Mouse (Mus musculus) right cerebral cortex, postnatal 4 days (tissue): ENCODE data around the gene Kmt5c.

Experiments
- DNase-seq: peaks from one replicate; pipeline ENCODE4 v3.0.0-alpha.2; 2022

The Kmt5c gene

DNA sequence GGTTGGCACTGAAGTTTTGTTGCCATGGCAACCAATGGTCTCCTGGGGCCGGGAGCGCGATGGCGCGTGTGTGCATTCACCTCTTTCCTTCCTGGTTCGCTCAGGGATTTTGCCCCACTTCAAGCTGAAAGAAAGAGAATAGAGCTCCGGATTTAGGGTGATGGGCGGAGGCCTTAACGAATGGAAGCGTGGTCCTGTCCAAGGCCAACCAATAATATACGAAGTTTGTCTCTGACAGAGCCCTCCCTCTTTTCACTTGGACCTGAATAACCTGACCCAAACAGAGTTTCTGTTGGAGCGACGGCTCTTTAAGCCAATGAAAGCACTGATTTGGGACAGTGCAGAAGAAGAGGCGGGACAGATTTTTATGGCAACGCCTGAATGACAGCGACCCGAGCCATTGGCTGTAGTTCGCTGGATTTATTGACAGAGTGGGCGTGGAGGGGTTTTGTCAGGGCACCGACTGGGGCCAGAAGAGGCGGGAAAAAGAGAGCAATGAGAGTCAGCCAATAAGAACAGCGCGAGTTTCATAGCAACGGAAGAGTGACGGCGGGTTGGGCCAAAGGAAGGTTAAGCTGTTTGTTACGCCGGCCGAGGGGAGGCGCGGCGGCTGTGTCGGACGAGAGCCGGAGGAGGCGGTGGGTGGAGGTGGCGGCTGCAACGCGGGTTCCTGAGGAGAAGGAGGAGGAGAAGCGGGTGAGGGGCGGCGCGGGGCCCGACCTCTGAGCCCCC is at the start of gene Kmt5c:
Gene Kmt5c (plus strand): TSS at position 572 of the 732 bp plus-strand sequence.
- DNase-seq = peak; percentile 90

- peak; percentile 92 for DNase-seq
Observed at GRCm38 (mm10) chr7:4690387-4690786, 49.5 kb upstream of the Kmt5c start, which contains the start of gene Brsk1. TSS of gene Brsk1 (plus strand) at chr7:4690604.

- peak; percentile 43 for DNase-seq
Observed at GRCm38 (mm10) chr7:4690951-4691653, 48.8 kb upstream of the Kmt5c start.

- DNase-seq = no peak
Observed at GRCm38 (mm10) chr7:4693004-4693403, 46.9 kb upstream of the Kmt5c start.

- DNase-seq = no peak
Observed at GRCm38 (mm10) chr7:4702334-4702733, 37.6 kb upstream of the Kmt5c start.

GRCm38 (mm10) chr7:4703195-4703594 is 36.7 kb upstream of the Kmt5c start:
- no peak for DNase-seq

DNA sequence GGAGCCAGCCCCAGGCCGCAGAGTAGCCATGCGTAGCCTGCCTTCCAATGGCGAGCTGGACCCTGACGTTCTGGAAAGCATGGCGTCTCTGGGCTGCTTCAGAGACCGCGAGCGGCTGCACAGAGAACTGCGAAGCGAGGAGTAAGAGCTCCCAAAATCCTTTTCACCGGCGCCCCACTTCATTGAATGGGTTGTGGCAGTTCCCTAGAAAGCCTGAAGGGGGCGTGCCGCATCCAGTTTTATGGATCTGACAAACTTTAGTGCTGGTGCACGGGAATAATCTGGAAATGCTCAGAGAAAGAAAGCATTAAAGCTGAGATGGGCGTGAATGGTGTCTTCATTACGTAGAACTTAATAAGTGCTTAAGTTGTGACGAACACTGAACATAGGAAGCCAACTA is 34.8 kb upstream of the Kmt5c start:
- DNase-seq = peak; percentile 58

GRCm38 (mm10) chr7:4712594-4712993 is 27.3 kb upstream of the Kmt5c start:
- no peak for DNase-seq

DNA sequence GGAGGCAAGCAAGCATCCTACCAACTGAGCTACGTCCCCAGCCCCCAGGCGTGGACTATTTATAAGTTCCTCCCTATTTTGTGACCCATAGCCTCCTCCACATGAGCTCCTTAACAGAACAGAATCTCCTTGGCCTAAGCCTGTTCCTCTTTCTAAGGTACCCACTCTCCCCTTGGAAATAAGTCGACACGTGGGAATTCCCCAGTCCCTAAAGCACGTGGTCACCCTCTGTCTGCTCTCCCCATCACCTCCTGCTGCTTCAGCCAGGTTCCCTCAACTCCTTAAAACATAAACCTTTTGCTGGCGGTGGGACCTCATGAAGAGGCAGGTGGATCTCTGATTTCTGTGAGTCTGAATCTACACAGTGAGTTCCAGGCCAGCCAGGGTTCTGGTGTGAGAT is 23.0 kb upstream of the Kmt5c start:
- no peak for DNase-seq

GRCm38 (mm10) chr7:4719276-4719675 is 20.6 kb upstream of the Kmt5c start:
- no peak for DNase-seq

- peak; percentile 40 for DNase-seq
Observed at GRCm38 (mm10) chr7:4723508-4723907, 16.4 kb upstream of the Kmt5c start.

DNA sequence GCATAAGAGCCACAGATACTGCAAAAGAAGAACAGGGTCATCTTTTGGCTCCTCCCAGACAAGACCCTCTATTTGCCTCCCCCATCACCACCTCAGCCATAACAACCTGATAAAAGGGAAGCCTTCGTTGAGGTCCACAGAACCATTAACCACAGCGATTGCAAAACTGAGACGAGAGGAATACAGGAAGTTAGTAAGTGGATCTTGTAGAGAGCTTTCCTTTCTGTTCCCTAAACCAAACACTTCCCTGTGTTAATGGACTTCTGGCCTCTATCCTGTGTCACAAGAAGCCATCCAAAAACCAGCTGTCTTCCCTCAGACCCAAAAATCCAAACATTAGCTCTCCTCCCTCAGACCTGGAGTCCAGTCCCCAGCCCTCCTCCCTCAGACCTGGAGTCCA is 15.6 kb upstream of the Kmt5c start:
- DNase-seq = no peak

GRCm38 (mm10) chr7:4725169-4725568 is 14.7 kb upstream of the Kmt5c start, which contains the start of gene Tmem150b:
TSS of gene Tmem150b (minus strand) at chr7:4725249.
- no peak for DNase-seq

DNA sequence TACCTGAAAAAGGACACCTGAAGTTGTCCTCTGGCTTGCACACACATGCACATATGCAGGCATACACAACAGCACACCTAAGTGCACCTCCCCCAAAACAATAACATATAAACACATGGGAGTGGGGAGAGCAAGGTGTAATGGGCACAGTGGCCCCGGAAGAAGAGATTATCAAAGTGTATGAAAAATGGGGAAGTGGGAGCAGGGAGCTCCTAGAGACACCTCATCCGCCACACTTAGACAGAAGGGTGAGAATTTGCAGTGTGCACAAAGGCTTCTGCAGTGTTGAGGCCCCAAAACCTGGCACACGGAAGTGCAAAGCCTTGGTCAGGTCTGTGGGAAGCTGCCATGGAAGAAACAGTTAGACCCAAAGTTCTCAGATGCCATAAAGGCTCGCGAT is 8.8 kb upstream of the Kmt5c start:
- no peak for DNase-seq

GRCm38 (mm10) chr7:4732968-4733392 is 6.9 kb upstream of the Kmt5c start:
- no peak for DNase-seq

DNA sequence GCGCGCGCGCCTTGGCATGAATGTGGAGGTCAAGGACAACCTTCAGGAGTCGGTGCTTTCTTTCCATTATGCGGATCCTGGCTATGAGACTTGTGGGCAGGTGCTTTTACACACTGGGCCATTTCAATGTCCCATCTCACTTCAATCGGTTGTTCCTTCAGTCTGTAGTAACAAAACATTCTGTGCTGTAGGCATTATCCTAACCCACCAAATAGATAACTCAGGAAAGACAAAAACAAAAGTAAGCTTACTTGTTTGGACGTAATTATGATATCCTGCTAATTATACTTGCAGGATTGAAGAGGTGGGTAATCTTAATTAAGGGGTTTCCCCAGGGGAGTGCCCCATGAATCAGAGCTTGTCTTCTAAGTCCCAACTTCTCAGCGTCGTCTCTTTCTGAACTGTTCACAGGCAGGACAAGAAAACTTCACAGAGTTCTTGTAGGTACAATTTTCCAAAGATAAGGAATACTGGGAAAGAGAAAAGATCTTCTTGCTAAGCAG is 823 bp upstream of the Kmt5c start:
- no peak for DNase-seq

DNA sequence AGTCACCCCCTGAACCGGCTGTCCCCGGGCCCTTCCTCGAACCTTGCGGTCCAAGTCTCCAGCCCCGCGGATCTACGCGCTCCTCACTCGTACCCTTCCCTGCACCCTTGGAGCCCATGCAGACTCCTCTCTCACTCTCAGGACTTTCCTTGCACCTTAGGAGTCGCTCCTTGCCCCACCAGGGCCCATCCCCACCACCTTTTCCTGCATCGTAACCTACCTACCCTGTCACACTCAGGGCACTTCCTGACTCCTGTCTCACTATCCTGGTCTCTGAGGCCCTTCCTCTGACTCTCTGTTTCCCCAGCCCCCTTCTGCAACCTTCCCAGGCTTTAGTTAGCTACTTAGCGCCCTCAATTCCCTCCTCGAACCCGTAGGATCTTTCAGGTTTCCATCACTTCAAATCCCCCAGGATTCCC is 403 bp downstream of the Kmt5c start:
- DNase-seq = no peak

- peak; percentile 29 for DNase-seq
Observed at GRCm38 (mm10) chr7:4741151-4741550, 1.2 kb downstream of the Kmt5c start.

- no peak for DNase-seq
Observed at GRCm38 (mm10) chr7:4741672-4742481, 2.0 kb downstream of the Kmt5c start.

DNA sequence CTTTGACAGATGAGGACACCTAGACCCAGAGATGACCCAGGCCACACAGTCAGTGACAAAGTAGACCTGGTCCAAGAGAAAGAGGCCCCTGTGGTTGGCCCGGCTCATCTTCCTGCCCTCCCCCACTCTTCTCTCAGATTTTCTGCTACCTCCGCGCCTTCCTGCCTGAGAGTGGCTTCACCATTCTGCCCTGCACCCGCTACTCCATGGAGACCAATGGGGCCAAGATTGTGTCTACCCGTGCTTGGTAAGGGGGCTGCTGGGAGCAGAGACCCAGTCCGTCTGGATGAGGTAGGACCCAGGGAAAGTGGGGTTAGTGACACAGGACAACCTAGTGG is 2.5 kb downstream of the Kmt5c start:
- DNase-seq = no peak

- DNase-seq = no peak
Observed at GRCm38 (mm10) chr7:4743354-4743753, 3.4 kb downstream of the Kmt5c start.

- no peak for DNase-seq
Observed at GRCm38 (mm10) chr7:4744886-4745285, 5.0 kb downstream of the Kmt5c start.

GRCm38 (mm10) chr7:4746326-4746980 is 6.5 kb downstream of the Kmt5c start:
- DNase-seq = no peak
